Mouse (Mus musculus) liver, adult 2 months (tissue): ENCODE data around the gene C8g.

ENCODE experiments used
- CTCF ChIP-seq: fragments of 200-500 bp; IDR thresholded peaks from 2 replicates; pipeline ENCODE4 v1.5.1; 2011; ENCODE audit warnings: low read depth, low read length, control low read depth
- POLR2A ChIP-seq: fragments of 200-500 bp; IDR thresholded peaks from 2 replicates; pipeline ENCODE4 v1.6.1; 2011; ENCODE audit warnings: low read length, control low read depth; ENCODE audit not compliant: insufficient read depth; ENCODE audit errors: extremely low read depth

DNA sequence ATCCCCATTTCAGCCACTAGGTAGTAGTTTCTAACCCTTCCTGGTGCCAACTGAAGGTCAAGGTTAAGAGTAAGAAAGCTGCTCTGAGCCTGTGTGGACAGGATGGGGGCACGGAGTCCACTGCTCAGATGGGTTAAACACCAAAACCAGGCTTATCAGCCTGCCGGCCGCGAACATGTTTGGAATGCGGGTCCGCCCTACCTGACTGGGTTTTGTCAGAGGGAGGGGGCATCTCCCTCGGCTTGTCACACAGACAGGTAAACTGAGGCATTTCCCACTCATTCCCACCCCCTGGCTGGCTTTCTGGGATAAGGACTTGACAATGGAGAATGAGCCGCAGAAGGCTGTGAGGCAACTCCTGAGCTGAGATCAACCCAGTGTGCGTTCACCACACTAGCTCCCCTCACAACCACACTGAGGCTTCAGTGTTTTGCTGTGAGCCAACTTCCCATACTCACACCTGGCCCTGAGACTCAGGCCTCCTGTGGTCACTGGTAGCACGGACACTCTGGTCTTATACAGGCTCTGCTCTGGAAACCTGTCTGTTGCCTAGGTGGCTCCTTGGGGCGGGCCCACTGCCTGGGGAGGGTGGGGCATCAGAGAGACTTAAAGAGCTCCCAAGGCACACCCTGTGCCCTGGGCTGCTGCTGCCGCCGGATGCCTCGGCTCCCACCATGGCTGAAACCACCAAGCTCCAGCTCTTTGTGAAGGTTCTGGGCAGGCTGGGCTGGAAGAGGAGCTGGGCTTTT, 45.1 kb downstream of the C8g start, which contains the start of gene Clic3:
- TF ChIP-seq POLR2A (no peak), CTCF (no peak)
